Mouse (Mus musculus): Measurements from ENCODE around the gene 5330417C22Rik.

DNA sequence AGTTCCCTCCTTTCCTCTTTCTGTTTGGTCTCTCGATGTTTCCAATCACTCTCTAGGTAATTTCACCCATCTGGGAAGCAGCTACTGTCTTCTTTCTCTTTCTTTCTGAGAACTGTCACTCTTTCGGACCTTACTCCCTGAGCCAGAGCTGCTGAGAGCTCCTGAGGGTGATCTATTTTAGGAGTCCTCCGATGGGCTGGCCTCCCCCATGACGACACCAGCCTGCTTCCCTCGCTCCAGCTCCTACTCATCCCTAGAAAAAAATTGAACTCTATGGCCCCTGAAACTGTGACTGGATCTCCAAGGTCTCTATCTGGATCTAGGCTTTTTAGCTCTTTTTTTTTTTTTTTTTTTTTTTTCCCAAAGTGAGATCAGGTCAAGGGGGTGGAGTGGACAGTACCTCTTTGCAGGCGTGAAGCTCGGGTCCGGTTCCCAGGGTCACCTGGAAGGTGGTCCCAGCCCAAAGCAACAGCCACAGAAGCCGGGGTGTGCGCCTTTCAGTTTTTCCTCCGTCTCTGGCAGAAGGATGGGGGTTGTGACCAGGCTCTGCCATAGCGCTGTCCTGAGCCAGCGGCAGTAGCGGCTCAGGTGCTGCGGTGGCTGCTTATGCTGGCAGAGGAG is 330 bp downstream of the 5330417C22Rik start:
- TF ChIP-seq POLR2A (IDR thresholded peaks at IDR 0.05; ENCODE audit: borderline replicate concordance, control insufficient read depth, low read depth, low read length) = no peak
- no peak for TF ChIP-seq CTCF (IDR thresholded peaks at IDR 0.05; ENCODE audit: control insufficient read depth, insufficient read depth, low read length)

Data from bone marrow, adult 2 months (tissue).